Mouse (Mus musculus): ENCODE data around the gene Narfl. TPM values are rescaled to one million over a fixed set of nuclear protein-coding genes. Genes with fewer than 3 reads are reported as not detected.

Narfl gene
- total and polyA plus RNA-seq, 2 experiments = 14.9 to 22.5 TPM

- WGBS = 77% methylated on average over 17 of the region's 17 CpGs
- Histone ChIP-seq H3K4me1 (ENCODE audit: control insufficient read depth, insufficient read depth, low read length) (peaks cover 13% of the 10 kb centered on the region), H3K9ac (ENCODE audit: low read depth, low read length) (peak overlapping the region; percentile 64; the same call in 1 of the 2 replicates), H3K27me3 (ENCODE audit: control insufficient read depth, insufficient read depth, low read length) (peaks cover 3% of the 10 kb centered on the region), H3K79me2 (ENCODE audit: control insufficient read depth, insufficient read depth, low read length) (peaks cover 11% of the 10 kb centered on the region), H3K36me3 (ENCODE audit: control insufficient read depth, insufficient read depth, low read length) (no peaks in the 10 kb centered on the region), H3K27ac (replicated peaks; ENCODE audit: insufficient read depth, low read depth, low read length) (no peak overlapping the region), H3K4me3 (ENCODE audit: insufficient read depth, low read depth, low read length) (peak overlapping the region; percentile 58)
- no peak for DNase-seq (ENCODE audit: extremely low read depth, low read depth, low spot score)
- TF ChIP-seq CTCF (IDR thresholded peaks at IDR 0.05; ENCODE audit: low read depth, low read length) (no peak), POLR2A (IDR thresholded peaks at IDR 0.05; ENCODE audit: extremely low read depth, insufficient read depth, low read length) (no peak)
These were observed 51.0 kb downstream of the Narfl start for GRCm38 (mm10) chr17:25824362-25825142.

DNA sequence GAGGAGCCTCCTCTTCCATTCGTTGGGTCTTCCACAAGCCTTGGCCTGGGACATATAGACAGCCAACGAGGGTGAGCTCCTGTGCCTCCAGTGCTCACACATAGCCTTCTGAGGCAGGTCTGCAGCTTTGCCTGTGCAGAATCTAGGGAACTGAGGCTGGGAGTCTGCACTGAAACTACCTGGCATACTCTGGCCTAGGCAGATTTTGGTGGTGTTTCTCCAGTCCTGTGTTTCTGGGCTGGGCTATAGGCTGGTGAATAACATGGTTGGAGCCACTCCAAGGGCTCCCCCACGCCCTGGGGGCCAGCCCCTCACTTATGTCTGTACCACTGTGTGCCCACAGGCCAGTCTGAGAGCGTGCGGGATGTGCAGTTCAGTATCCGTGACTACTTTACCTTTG is 51.7 kb downstream of the Narfl start:
- 0 out of 2 replicates have a peak, but pooled peaks cover 2% of the 10 kb centered on the region for H3K36me3 ChIP-seq (ENCODE audit: control insufficient read depth, insufficient read depth, low read length)
- H3K4me1 ChIP-seq (ENCODE audit: control insufficient read depth, insufficient read depth, low read length) = peaks cover 16% of the 10 kb centered on the region
- no peak for TF ChIP-seq CTCF (IDR thresholded peaks at IDR 0.05; ENCODE audit: low read depth, low read length)
- no peak for TF ChIP-seq POLR2A (IDR thresholded peaks at IDR 0.05; ENCODE audit: extremely low read depth, insufficient read depth, low read length)
- WGBS = 91% methylated on average over 6 of the region's 6 CpGs
- no peak overlapping the region for H3K4me3 ChIP-seq (ENCODE audit: insufficient read depth, low read depth, low read length)
- peaks cover 11% of the 10 kb centered on the region for H3K79me2 ChIP-seq (ENCODE audit: control insufficient read depth, insufficient read depth, low read length)
- DNase-seq (ENCODE audit: extremely low read depth, low read depth, low spot score) = no peak
- no peak overlapping the region for H3K27ac ChIP-seq (replicated peaks; ENCODE audit: insufficient read depth, low read depth, low read length)
- no peaks in the 10 kb centered on the region for H3K27me3 ChIP-seq (ENCODE audit: control insufficient read depth, insufficient read depth, low read length)
- H3K9ac ChIP-seq (ENCODE audit: low read depth, low read length) = no peak overlapping the region

GRCm38 (mm10) chr17:25825984-25826570 is 52.5 kb downstream of the Narfl start:
- no peak overlapping the region for H3K27ac ChIP-seq (replicated peaks; ENCODE audit: insufficient read depth, low read depth, low read length)
- H3K27me3 ChIP-seq (ENCODE audit: control insufficient read depth, insufficient read depth, low read length) = no peaks in the 10 kb centered on the region
- DNase-seq (ENCODE audit: extremely low read depth, low read depth, low spot score) = no peak
- H3K9ac ChIP-seq (ENCODE audit: low read depth, low read length) = no peak overlapping the region
- peaks cover 22% of the 10 kb centered on the region for H3K4me1 ChIP-seq (ENCODE audit: control insufficient read depth, insufficient read depth, low read length)
- TF ChIP-seq POLR2A (IDR thresholded peaks at IDR 0.05; ENCODE audit: extremely low read depth, insufficient read depth, low read length) (no peak), CTCF (IDR thresholded peaks at IDR 0.05; ENCODE audit: low read depth, low read length) (no peak)
- 0 out of 2 replicates have a peak, but pooled peaks cover 4% of the 10 kb centered on the region for H3K36me3 ChIP-seq (ENCODE audit: control insufficient read depth, insufficient read depth, low read length)
- WGBS = 97% methylated on average over 27 of the region's 27 CpGs
- H3K79me2 ChIP-seq (ENCODE audit: control insufficient read depth, insufficient read depth, low read length) = peaks cover 17% of the 10 kb centered on the region
- no peak overlapping the region for H3K4me3 ChIP-seq (ENCODE audit: insufficient read depth, low read depth, low read length)

DNA sequence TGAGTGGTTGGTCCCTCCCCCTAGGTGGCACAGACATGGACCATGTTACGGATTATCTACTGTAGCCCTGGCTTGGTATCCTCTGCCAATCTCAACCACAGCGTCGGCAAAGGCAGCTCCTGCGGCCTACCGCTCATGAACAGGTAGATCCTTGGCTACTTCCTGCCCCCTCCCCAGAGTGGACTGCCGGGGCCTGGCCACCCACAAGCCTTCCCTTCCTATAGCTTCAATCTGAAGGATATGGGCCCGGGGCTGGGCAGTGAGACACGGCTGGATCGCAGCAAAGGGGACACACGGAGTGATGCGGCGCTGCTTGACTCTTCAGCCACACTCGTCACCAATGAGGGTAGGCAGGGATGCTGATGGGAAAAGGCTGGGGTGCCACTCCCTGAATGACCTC is 53.4 kb downstream of the Narfl start:
- H3K27ac ChIP-seq (replicated peaks; ENCODE audit: insufficient read depth, low read depth, low read length) = no peak overlapping the region
- H3K27me3 ChIP-seq (ENCODE audit: control insufficient read depth, insufficient read depth, low read length) = no peaks in the 10 kb centered on the region
- H3K36me3 ChIP-seq (ENCODE audit: control insufficient read depth, insufficient read depth, low read length) = 0 out of 2 replicates have a peak, but pooled peaks cover 4% of the 10 kb centered on the region
- H3K4me3 ChIP-seq (ENCODE audit: insufficient read depth, low read depth, low read length) = no peak overlapping the region
- peaks cover 31% of the 10 kb centered on the region for H3K4me1 ChIP-seq (ENCODE audit: control insufficient read depth, insufficient read depth, low read length)
- WGBS = 96% methylated on average over 13 of the region's 13 CpGs
- H3K9ac ChIP-seq (ENCODE audit: low read depth, low read length) = no peak overlapping the region
- H3K79me2 ChIP-seq (ENCODE audit: control insufficient read depth, insufficient read depth, low read length) = peaks cover 25% of the 10 kb centered on the region
- TF ChIP-seq POLR2A (IDR thresholded peaks at IDR 0.05; ENCODE audit: extremely low read depth, insufficient read depth, low read length) = no peak
- no peak for DNase-seq (ENCODE audit: extremely low read depth, low read depth, low spot score)

- no peak for TF ChIP-seq CTCF (IDR thresholded peaks at IDR 0.05; ENCODE audit: low read depth, low read length)
- no peak for TF ChIP-seq POLR2A (IDR thresholded peaks at IDR 0.05; ENCODE audit: extremely low read depth, insufficient read depth, low read length)
- DNase-seq (ENCODE audit: extremely low read depth, low read depth, low spot score) = no peak
- WGBS = 94% methylated on average over 22 of the region's 22 CpGs
- Histone ChIP-seq H3K79me2 (ENCODE audit: control insufficient read depth, insufficient read depth, low read length) (peaks cover 25% of the 10 kb centered on the region), H3K4me1 (ENCODE audit: control insufficient read depth, insufficient read depth, low read length) (peaks cover 31% of the 10 kb centered on the region), H3K4me3 (ENCODE audit: insufficient read depth, low read depth, low read length) (no peak overlapping the region), H3K36me3 (ENCODE audit: control insufficient read depth, insufficient read depth, low read length) (0 out of 2 replicates have a peak, but pooled peaks cover 4% of the 10 kb centered on the region), H3K27me3 (ENCODE audit: control insufficient read depth, insufficient read depth, low read length) (no peaks in the 10 kb centered on the region), H3K27ac (replicated peaks; ENCODE audit: insufficient read depth, low read depth, low read length) (no peak overlapping the region), H3K9ac (ENCODE audit: low read depth, low read length) (no peak overlapping the region)
These were observed 54.1 kb downstream of the Narfl start for GRCm38 (mm10) chr17:25827546-25828222.

All from liver, adult 2 months (tissue).